Mouse (Mus musculus): ENCODE measurements at regions not wholly inside any gene's neighbourhood (a gene's known extent, or its start where the extent isn't known, plus 50 kb on each side); places are given as distances from the start of the nearest gene placed in this dataset.

DNA sequence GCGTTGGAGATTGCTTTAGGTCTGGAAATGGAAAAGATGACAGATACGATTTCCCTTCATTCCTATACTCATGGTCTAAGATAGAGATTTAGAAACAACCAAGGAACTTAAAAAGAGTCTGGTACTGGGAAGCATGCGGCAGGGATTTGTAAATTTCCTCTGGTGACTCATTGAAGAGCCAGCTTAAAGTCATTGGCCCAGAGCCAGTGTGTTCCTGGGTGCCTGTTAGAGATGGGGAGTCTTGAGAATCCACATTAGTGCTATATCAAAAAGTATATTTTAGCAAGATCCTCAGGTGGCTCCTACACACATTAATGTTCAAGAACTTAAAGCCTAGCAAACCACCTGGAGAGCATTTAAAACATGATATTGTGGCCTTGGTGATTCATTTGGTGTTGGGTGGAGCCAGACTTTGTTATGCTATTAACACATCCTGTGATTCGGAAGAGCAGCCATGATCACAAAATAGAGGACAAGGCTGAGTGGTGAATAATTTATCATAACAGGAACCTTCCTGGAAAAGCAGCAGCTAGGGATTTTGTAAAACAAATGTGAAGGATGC, 67.8 kb upstream of the Nectin3 start:
- WGBS: 66% methylated on average over 4 of the region's 4 CpGs
- no peaks in the 10 kb centered on the region for H3K27me3 ChIP-seq (ENCODE audit: control insufficient read depth, insufficient read depth, low read length)

GRCm38 (mm10) chr16:46557281-46557680, 59.0 kb upstream of the Nectin3 start:
- H3K27me3 ChIP-seq (ENCODE audit: control insufficient read depth, insufficient read depth, low read length): no peaks in the 10 kb centered on the region
- TF ChIP-seq POLR2A (IDR thresholded peaks at IDR 0.05; ENCODE audit: low read depth, low read length): no peak
- TF ChIP-seq CTCF (IDR thresholded peaks at IDR 0.05; ENCODE audit: extremely low read depth, insufficient read length, insufficient replicate concordance, low read depth, low read length): no peak
- H3K27ac ChIP-seq (ENCODE audit: insufficient read depth, low read depth, low read length): no peak overlapping the region
- WGBS: 89% methylated on average over 3 of the region's 3 CpGs
- no peaks in the 10 kb centered on the region for H3K4me1 ChIP-seq (ENCODE audit: control insufficient read depth, insufficient read depth, insufficient read length, low read length)
- no peaks in the 10 kb centered on the region for H3K36me3 ChIP-seq (ENCODE audit: control insufficient read depth, insufficient read depth, low read length)
- H3K4me3 ChIP-seq (ENCODE audit: low read depth, low read length): no peak overlapping the region

More for the DNA sequence above, 67.8 kb upstream of the Nectin3 start:
- TF ChIP-seq POLR2A (IDR thresholded peaks at IDR 0.05; ENCODE audit: low read depth, low read length): no peak
- no peak for TF ChIP-seq CTCF (IDR thresholded peaks at IDR 0.05; ENCODE audit: extremely low read depth, insufficient read length, insufficient replicate concordance, low read depth, low read length)
- Histone ChIP-seq H3K4me1 (ENCODE audit: control insufficient read depth, insufficient read depth, insufficient read length, low read length) (no peaks in the 10 kb centered on the region), H3K27ac (ENCODE audit: insufficient read depth, low read depth, low read length) (no peak overlapping the region), H3K4me3 (ENCODE audit: low read depth, low read length) (no peak overlapping the region), H3K36me3 (ENCODE audit: control insufficient read depth, insufficient read depth, low read length) (no peaks in the 10 kb centered on the region)

GRCm38 (mm10) chr16:46548207-46548606, 49.9 kb upstream of the Nectin3 start:
- 93% methylated on average over 1 of the region's 1 CpGs for whole genome bisulfite sequencing
- Histone ChIP-seq H3K4me1 (ENCODE audit: control insufficient read depth, insufficient read depth, insufficient read length, low read length) (no peaks in the 10 kb centered on the region), H3K4me3 (ENCODE audit: low read depth, low read length) (no peak overlapping the region), H3K36me3 (ENCODE audit: control insufficient read depth, insufficient read depth, low read length) (no peaks in the 10 kb centered on the region), H3K27ac (ENCODE audit: insufficient read depth, low read depth, low read length) (no peak overlapping the region), H3K27me3 (ENCODE audit: control insufficient read depth, insufficient read depth, low read length) (no peaks in the 10 kb centered on the region)
- TF ChIP-seq CTCF (IDR thresholded peaks at IDR 0.05; ENCODE audit: extremely low read depth, insufficient read length, insufficient replicate concordance, low read depth, low read length) (no peak), POLR2A (IDR thresholded peaks at IDR 0.05; ENCODE audit: low read depth, low read length) (no peak)
